In genomic region chr17:23785561-23786471, GRCm38 (mm10) we compare ENCODE assay signal across 8 mouse cellular contexts. TPM values are rescaled to one million over a fixed set of nuclear protein-coding genes. Genes with fewer than 3 reads are reported as not detected.
DNase-seq lines count a peak whose midpoint lies in the region; ATAC-seq and TF ChIP-seq lines count a peak whose summit lies in the region.

Flywch2 (minus strand) TSS chr17:23786081.

- H3K36me3 ChIP-seq in hindbrain, embryonic 16.5 days (ENCODE audit: control insufficient read depth, insufficient read depth, low read length), result no peaks in the 10 kb centered on the region

- peak; percentile 93 for ATAC-seq in hindbrain, embryonic 16.5 days

- H3K4me2 ChIP-seq in hindbrain, embryonic 16.5 days (ENCODE audit: low read length), result peak within 1 kb of the TSS; percentile 81

- no peaks in the 10 kb centered on the region for H3K9me3 ChIP-seq in hindbrain, embryonic 16.5 days (ENCODE audit: control insufficient read depth, low read length)

- peak within 1 kb of the TSS; percentile 88 for H3K9ac ChIP-seq in hindbrain, embryonic 16.5 days (ENCODE audit: low read depth, low read length)

- H3K27me3 ChIP-seq in hindbrain, embryonic 16.5 days (replicated peaks; ENCODE audit: control insufficient read depth, insufficient read depth, low read length), result no peaks in the 10 kb centered on the region

- 4% methylated on average over 42 of the region's 43 CpGs for whole genome bisulfite sequencing in hindbrain, embryonic 16.5 days

- TF ChIP-seq CTCF in cortical plate, adult 2 months (IDR thresholded peaks at IDR 0.05; ENCODE audit: extremely low read depth, insufficient read depth, low read length), result no peak

- H3K4me1 ChIP-seq in cortical plate, adult 2 months (ENCODE audit: control insufficient read depth, insufficient read depth, low read length), result 0 out of 2 replicates have a peak, but pooled peaks cover 1% of the 10 kb centered on the region
- no peaks in the 10 kb centered on the region; the same call in none of the 2 replicates for H3K4me1 ChIP-seq in hindbrain, embryonic 16.5 days (ENCODE audit: control insufficient read depth, insufficient read depth, low read depth, low read length)

- DNase-seq in adrenal gland, adult 18-20 months (ENCODE audit: low spot score in 2 of 2), result peak; percentile 60 to 67
- peak; percentile 25 to 44 for DNase-seq in gastrocnemius, adult 8-10 months (ENCODE audit: low spot score in 2 of 2)
- DNase-seq in left cerebral cortex, adult 18-20 months (ENCODE audit: low spot score in 2 of 2), result peak; percentile 78 to 82
- peak; percentile 90 for DNase-seq in lung, postnatal 36 days
- peak; percentile 89 for DNase-seq in retina, embryonic 14.5 days (ENCODE audit: low spot score)
- peak; percentile 84 for DNase-seq in thymus, postnatal 4 days

- TF ChIP-seq POLR2A in cortical plate, adult 2 months (IDR thresholded peaks at IDR 0.05; ENCODE audit: extremely low read depth, insufficient read depth, low read length), result peak; percentile 60; the same call in 1 of the 2 replicates

- H3K4me3 ChIP-seq in cortical plate, adult 2 months (ENCODE audit: insufficient read depth, low read length), result peak within 1 kb of the TSS; percentile 28
- H3K4me3 ChIP-seq in hindbrain, embryonic 16.5 days (ENCODE audit: low read length), result peak within 1 kb of the TSS; percentile 69

- peak within 1 kb of the TSS; percentile 52 for H3K27ac ChIP-seq in cortical plate, adult 2 months (ENCODE audit: insufficient read depth, low read length)
- H3K27ac ChIP-seq in hindbrain, embryonic 16.5 days (ENCODE audit: low read depth, low read length), result peak within 1 kb of the TSS; percentile 92

RNA-seq across cellular contexts. Expression of gene Flywch2, which starts in this region (rescaled TPM):
- 10 to 100 TPM in 1 of 2 experiments, 1 to 10 TPM in 1; 8.2 to 10.9 TPM for total RNA-seq in adrenal gland, adult 18-20 months (2021)
- polyA plus RNA-seq in cortical plate, adult 2 months (2012; rRNA removed), result 27.2 and 28.8 TPM in 2 replicates
- total RNA-seq in gastrocnemius, adult 8-10 months (2022), result not detected
- polyA plus RNA-seq in hindbrain, embryonic 16.5 days (2015; fragmentation: Nextera tagmentation; extraction: Ambion mirVana), result 73.9 and 86.2 TPM in 2 replicates
- 10 to 100 TPM; 11.7 to 14.2 TPM for total RNA-seq in left cerebral cortex, adult 18-20 months (2021)

Comparison
In these comparisons a context has a peak if more than half of its experiments do, and no peak if none do; other contexts are left out.
1. Peak in every context shown above with its lines: DNase-seq, ATAC-seq, H3K4me3 ChIP-seq and H3K27ac ChIP-seq.
2. RNA of gene Flywch2 (total RNA-seq): 11.7 to 14.2 TPM in left cerebral cortex, adult 18-20 months and 8.2 to 10.9 TPM in adrenal gland, adult 18-20 months; not detected in gastrocnemius, adult 8-10 months; every median in the first group is over 4 times any median in the second.
3. Peak in DNase-seq in gastrocnemius, adult 8-10 months; RNA of the gene not detected or under 1 TPM.
4. DNase-seq: peak in every context shown above with its lines; median percentile 90 in lung, postnatal 36 days; 89 in retina, embryonic 14.5 days; 84 in thymus, postnatal 4 days; 80 in left cerebral cortex, adult 18-20 months; 64 in adrenal gland, adult 18-20 months; 34 in gastrocnemius, adult 8-10 months.